Mouse (Mus musculus): ENCODE results near the gene Gdf7.

DNA sequence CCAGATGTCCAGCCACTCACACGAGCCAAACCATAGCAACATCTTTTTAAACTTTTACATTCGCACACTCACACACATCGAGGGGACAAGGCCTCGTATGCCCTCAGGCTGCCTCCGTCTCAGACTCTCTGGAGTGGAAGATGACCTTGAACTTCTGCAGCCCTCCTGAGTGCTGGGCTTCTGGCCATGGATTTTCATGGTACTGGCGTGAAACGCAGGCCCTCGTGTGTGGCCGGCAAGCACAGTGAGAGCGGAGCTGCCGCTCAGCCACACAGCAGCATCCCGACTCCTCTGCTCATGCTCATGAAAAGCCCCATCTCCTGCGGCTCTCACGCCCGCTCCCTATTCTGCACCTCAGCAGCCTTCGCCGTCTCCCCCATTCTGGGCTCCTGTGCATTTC, 9.2 kb upstream of the Gdf7 start:
- TF ChIP-seq EP300 (IDR thresholded peaks at IDR 0.05), result no peak
- no peak for TF ChIP-seq CTCF (IDR thresholded peaks at IDR 0.05)

All from lung, postnatal 0 days (tissue).